Mouse (Mus musculus) bone marrow, adult 2 months (tissue): ENCODE data around the gene Stac3. TPM values are rescaled to one million over a fixed set of nuclear protein-coding genes. Genes with fewer than 3 reads are reported as not detected.

Source experiments
- H3K27ac ChIP-seq: fragments of 200-500 bp; 2 replicates; pipeline ENCODE4 v1.5.1; 2012; ENCODE audit warnings: low read depth, mild to moderate bottlenecking, control low read depth, inconsistent platforms, low read length; ENCODE audit not compliant: control insufficient read depth, poor library complexity, insufficient read depth
- H3K4me1 ChIP-seq: fragments of 200-500 bp; 2 replicates; pipeline ENCODE4 v1.6.1; 2011; ENCODE audit warnings: low read length; ENCODE audit not compliant: control insufficient read depth, insufficient read depth
- H3K4me3 ChIP-seq: fragments of 200-500 bp; replicated peaks from 2 replicates; pipeline ENCODE3; 2011; ENCODE audit warnings: mild to moderate bottlenecking, low read depth, low read length, control low read depth; ENCODE audit not compliant: control insufficient read depth
- CTCF ChIP-seq: fragments of 200-500 bp; IDR thresholded peaks from 2 replicates; pipeline ENCODE4 v1.5.1; 2011; ENCODE audit warnings: low read length, control low read depth; ENCODE audit not compliant: control insufficient read depth, insufficient read depth
- POLR2A ChIP-seq: fragments of 200-500 bp; IDR thresholded peaks from 2 replicates; pipeline ENCODE4 v1.6.1; 2011; ENCODE audit warnings: low read depth, mild to moderate bottlenecking, control low read depth, low read length, borderline replicate concordance; ENCODE audit not compliant: control insufficient read depth
- WGBS: fragments of 180-500 bp; shearing (Covaris S2); methylation state at CpG from one replicate; pipeline ENCODE4 v1.1.7; 2018; 5-methylcytosine and 5-hydroxymethylcytosine counted together
- polyA plus RNA-seq: library from polyadenylated mRNA; stranded (reverse); fragments of >200 nt; gene quantifications from 2 replicates; pipeline ENCODE4 v1.2.4, GENCODE M21; 2011; ENCODE audit warnings: low replicate concordance; ENCODE audit not compliant: missing spikeins, insufficient read depth, insufficient read length

The Stac3 gene
- polyA plus RNA-seq, 1 experiment: 5.0 TPM

DNA sequence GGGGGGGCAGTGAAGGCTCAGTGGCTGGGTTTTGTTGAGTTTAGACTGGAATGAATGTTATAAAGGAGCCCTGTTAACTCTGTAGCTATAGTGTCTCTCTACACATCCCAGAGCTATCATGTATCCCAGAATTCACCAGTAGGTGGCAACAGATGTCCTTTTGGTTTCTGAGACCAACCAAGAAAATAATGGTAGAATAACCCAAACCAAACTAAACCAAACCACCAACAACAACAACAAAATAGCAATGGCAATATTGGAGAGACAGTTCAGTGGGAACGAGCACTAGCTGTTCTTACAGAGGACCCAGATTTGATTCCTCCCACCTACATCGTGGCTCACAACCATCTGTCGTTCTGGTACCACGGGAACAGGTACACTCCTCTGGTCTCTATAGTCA is 22.4 kb upstream of the Stac3 start:
- TF ChIP-seq CTCF (no peak), POLR2A (no peak)
- Histone ChIP-seq H3K4me3 (no peak overlapping the region), H3K27ac (no peak overlapping the region), H3K4me1 (peaks cover 1% of the 10 kb centered on the region; the same call in 1 of the 2 replicates)
- WGBS: 82% methylated on average over 4 of the region's 4 CpGs

GRCm38 (mm10) chr10:127480833-127481813 is 20.4 kb upstream of the Stac3 start:
- 24% methylated on average over 19 of the region's 19 CpGs for WGBS
- TF ChIP-seq POLR2A: no peak
- no peak for TF ChIP-seq CTCF
- H3K27ac ChIP-seq: peak overlapping the region; percentile 20; the same call in 1 of the 2 replicates
- peaks cover 1% of the 10 kb centered on the region; the same call in 1 of the 2 replicates for H3K4me1 ChIP-seq
- H3K4me3 ChIP-seq: no peak overlapping the region

- Histone ChIP-seq H3K27ac (no peak overlapping the region), H3K4me1 (peaks cover 1% of the 10 kb centered on the region; the same call in 1 of the 2 replicates), H3K4me3 (no peak overlapping the region)
- no peak for TF ChIP-seq POLR2A
- no peak for TF ChIP-seq CTCF
- WGBS: 54% methylated on average over 10 of the region's 10 CpGs
Measured at GRCm38 (mm10) chr10:127485235-127485634, 16.3 kb upstream of the Stac3 start.

- no peak overlapping the region for H3K27ac ChIP-seq
- TF ChIP-seq POLR2A: no peak
- H3K4me3 ChIP-seq: no peak overlapping the region
- WGBS: 85% methylated on average over 7 of the region's 7 CpGs
- H3K4me1 ChIP-seq: no peaks in the 10 kb centered on the region
Measured at GRCm38 (mm10) chr10:127488856-127489255, 12.6 kb upstream of the Stac3 start.

DNA sequence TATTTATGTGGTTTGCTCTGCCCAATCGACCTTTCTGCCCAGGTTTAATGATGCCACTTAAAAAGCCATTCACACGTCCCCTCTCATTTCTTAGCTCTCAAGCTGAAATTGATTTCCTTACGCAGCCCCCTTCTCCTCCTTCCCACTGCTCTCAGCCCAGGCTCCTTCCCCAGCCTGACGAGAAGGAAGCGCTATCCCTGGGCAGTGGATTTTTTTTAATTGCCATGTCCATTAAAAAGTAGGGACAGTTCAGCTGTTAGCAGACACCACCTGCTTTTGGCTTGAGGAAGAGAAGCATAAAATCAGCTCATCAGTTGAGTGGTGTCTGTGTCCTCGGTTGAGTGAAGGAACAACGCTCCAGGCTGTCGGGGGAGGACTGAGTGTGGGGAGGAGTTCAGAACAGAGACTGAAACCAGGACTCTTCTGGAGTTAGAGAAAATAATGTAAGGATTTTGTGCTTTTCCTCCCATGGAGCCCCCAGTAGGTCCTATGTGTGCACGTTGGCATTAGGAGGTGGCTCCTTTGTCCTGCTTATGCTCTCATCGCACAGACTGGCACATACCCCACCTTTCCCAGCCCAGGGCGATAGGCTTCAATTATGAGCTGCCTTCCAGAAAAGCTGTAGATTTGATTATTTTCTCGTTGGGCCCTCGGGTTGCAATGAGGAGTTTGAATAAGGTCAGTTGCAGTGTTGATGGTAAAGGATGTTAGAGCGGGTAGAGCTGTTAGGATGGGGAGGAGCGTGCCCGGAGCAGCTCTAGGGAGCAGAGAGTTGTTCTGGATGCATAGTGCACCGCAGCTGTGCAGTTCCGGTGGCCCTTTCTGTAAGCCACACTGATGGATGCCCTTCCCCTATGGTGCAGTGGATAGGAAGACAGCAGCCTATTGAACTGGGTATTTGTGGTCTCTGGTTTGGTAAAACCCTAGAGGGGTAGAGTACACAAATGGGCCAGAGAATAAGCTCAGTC is 11.0 kb upstream of the Stac3 start:
- Histone ChIP-seq H3K4me3 (no peak overlapping the region), H3K27ac (no peak overlapping the region), H3K4me1 (no peaks in the 10 kb centered on the region)
- WGBS: 88% methylated on average over 18 of the region's 18 CpGs
- TF ChIP-seq CTCF: no peak
- no peak for TF ChIP-seq POLR2A

GRCm38 (mm10) chr10:127491128-127491512 is 10.4 kb upstream of the Stac3 start:
- TF ChIP-seq CTCF: no peak
- no peak for TF ChIP-seq POLR2A
- WGBS: 86% methylated on average over 8 of the region's 8 CpGs
- Histone ChIP-seq H3K4me1 (no peaks in the 10 kb centered on the region), H3K27ac (no peak overlapping the region), H3K4me3 (no peak overlapping the region)

DNA sequence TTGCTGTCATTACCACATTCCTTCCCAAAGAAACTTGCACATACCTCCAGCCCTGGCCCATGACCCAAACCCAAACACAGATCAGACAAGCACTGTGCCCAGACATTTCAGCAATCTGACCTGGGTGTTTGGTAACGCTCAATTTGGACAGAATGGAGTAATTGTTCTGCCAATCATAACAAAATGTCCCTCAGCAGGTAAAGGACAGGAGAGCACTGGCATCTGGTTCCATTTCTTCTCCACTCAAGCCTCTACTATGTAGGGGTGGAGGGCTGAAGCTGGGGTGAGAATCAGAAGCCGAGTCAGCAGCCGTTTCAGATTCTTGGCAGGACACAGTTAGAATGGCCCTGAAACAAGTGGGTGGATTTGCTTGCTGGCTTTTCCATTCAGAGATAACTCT is 9.4 kb upstream of the Stac3 start:
- no peak for TF ChIP-seq POLR2A
- TF ChIP-seq CTCF: no peak
- Histone ChIP-seq H3K4me1 (no peaks in the 10 kb centered on the region), H3K27ac (no peak overlapping the region), H3K4me3 (no peak overlapping the region)
- WGBS: 92% methylated on average over 3 of the region's 3 CpGs

GRCm38 (mm10) chr10:127496156-127496555 is 5.3 kb upstream of the Stac3 start:
- TF ChIP-seq CTCF (no peak), POLR2A (no peak)
- Histone ChIP-seq H3K4me3 (no peak overlapping the region), H3K27ac (no peak overlapping the region), H3K4me1 (no peaks in the 10 kb centered on the region)
- 88% methylated on average over 3 of the region's 3 CpGs for WGBS
